Mouse (Mus musculus) small intestine, adult 2 months (tissue): ENCODE measurements around the gene Aasdh.

Source experiments
- CTCF ChIP-seq: fragments of 200-500 bp; IDR thresholded peaks from 2 replicates; pipeline ENCODE4 v1.5.1; 2012; ENCODE audit warnings: low read depth, mild to moderate bottlenecking, control low read depth, inconsistent platforms, low read length, moderate library complexity, mixed read lengths; ENCODE audit not compliant: insufficient replicate concordance, insufficient read length; ENCODE audit errors: extremely low read depth
- POLR2A ChIP-seq: fragments of 200-500 bp; IDR thresholded peaks from 2 replicates; pipeline ENCODE4 v1.6.1; 2012; ENCODE audit warnings: low read depth, mild to moderate bottlenecking, control low read depth, inconsistent platforms, low read length, moderate library complexity

DNA sequence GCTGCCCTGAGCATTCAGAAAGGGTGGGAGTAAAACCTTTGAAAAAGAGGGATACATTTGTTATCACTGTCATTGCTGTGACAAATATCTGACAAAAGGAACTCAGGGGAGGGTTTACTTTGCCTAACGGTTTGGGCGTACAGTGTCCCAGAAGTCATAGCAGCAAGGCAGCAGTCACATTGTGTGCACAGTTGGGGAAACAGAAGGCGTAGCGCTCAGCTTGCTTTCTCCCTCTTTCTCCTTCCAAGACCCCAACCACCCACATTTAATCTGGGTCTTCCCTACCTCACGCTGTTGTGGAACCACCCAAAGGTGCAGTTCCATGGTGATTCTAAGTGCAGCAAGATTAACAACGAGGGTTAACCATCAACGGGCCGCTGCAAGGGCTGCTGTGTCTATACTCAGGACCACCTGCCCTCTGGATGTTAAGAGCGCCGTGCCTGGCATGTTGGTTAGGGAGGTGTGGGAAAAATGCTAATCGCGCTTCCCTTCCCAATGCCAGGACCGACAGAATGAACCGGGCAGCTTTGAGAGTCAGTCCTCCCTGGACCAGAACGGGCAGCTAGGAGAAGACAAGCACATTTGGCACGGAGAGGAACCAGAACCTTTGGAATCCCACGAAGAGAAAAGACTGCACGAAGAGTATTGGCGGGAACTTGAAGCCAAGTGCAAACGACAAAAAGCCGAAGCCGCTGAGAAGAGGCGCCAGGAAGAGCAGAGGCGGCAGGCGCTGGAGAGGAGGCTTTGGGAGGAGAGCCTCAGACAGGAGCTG lies 49.3 kb downstream of the Aasdh start:
- TF ChIP-seq POLR2A (no peak), CTCF (no peak)
